Mouse (Mus musculus): ENCODE measurements at regions not wholly inside any gene's neighbourhood (a gene's known extent, or its start where the extent isn't known, plus 50 kb on each side); places are given as distances from the start of the nearest gene placed in this dataset.

GRCm38 (mm10) chr6:106876690-106877089 is 76.8 kb upstream of the Crbn start:
- no peaks in the 10 kb centered on the region for H3K27me3 ChIP-seq
- H3K9ac ChIP-seq, result no peak overlapping the region
- peaks cover 3% of the 10 kb centered on the region; the same call in 1 of the 2 replicates for H3K9me3 ChIP-seq
- no peak overlapping the region for H3K4me2 ChIP-seq
- H3K4me3 ChIP-seq, result no peak overlapping the region
- no peak overlapping the region for H3K27ac ChIP-seq
- H3K4me1 ChIP-seq (replicated peaks), result no peaks in the 10 kb centered on the region
- H3K36me3 ChIP-seq, result no peaks in the 10 kb centered on the region
- no peak for ATAC-seq (ENCODE audit: low FRiP score)
- 98% methylated on average over 1 of the region's 1 CpGs for WGBS

- no peak overlapping the region for H3K4me2 ChIP-seq
- H3K4me1 ChIP-seq (replicated peaks), result peaks cover 11% of the 10 kb centered on the region
- H3K4me3 ChIP-seq, result no peak overlapping the region
- peak overlapping the region; percentile 80 for H3K27ac ChIP-seq
- no peak overlapping the region for H3K9ac ChIP-seq
- ATAC-seq (ENCODE audit: low FRiP score), result peak; percentile 79
- H3K27me3 ChIP-seq, result no peaks in the 10 kb centered on the region
- no peaks in the 10 kb centered on the region for H3K9me3 ChIP-seq
- no peaks in the 10 kb centered on the region for H3K36me3 ChIP-seq
- 16% methylated on average over 4 of the region's 4 CpGs for WGBS
These were observed 92.2 kb upstream of the Crbn start for GRCm38 (mm10) chr6:106891879-106892638.

DNA sequence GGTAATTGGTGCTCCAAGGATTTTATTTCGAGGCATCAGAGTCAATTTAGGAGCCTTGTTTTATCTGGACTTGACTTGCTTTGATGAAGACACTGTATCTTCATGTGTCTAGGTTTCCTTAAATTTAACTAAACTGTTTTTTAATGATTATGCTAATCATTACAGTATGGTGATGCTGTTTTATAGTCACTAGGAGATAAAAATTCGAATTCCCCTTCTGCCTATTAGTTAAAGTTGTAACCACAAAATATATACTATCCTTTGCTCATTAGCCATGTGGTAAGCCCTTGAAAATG is 92.7 kb upstream of the Crbn start:
- 42% methylated on average over 2 of the region's 2 CpGs for WGBS
- ATAC-seq (ENCODE audit: low FRiP score), result no peak; the same call in 1 of the 2 replicates
- H3K27ac ChIP-seq, result peak overlapping the region; percentile 80
- H3K4me1 ChIP-seq (replicated peaks), result peaks cover 11% of the 10 kb centered on the region
- H3K4me3 ChIP-seq, result no peak overlapping the region
- no peaks in the 10 kb centered on the region for H3K9me3 ChIP-seq
- no peak overlapping the region for H3K4me2 ChIP-seq
- no peaks in the 10 kb centered on the region for H3K36me3 ChIP-seq
- no peak overlapping the region for H3K9ac ChIP-seq
- H3K27me3 ChIP-seq, result no peaks in the 10 kb centered on the region

- Histone ChIP-seq H3K9me3 (no peaks in the 10 kb centered on the region), H3K36me3 (no peaks in the 10 kb centered on the region)
These were observed 104.2 kb upstream of the Crbn start for GRCm38 (mm10) chr6:106903953-106904683.

DNA sequence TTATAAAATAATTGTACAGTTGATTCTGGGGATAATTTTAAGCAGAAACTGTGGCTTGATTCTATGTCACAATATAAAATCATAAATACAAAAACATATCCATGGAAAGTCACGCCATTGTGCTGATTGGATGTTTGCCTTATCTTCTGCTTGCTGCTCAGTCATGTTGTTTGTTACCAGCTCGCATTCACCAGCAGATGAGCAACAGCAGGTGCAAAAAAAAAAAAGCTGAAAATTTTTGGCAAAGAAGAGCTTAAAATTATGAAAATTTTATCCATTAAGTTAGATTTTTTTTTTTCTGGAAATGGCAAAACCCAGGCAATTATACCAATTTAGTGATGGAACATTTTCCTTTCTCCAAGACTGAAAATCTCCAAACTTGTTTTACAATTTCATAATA is 115.2 kb upstream of the Crbn start:
- Histone ChIP-seq H3K36me3 (no peaks in the 10 kb centered on the region), H3K4me2 (no peak overlapping the region), H3K9ac (no peak overlapping the region), H3K4me3 (no peak overlapping the region), H3K4me1 (replicated peaks) (no peaks in the 10 kb centered on the region), H3K9me3 (no peaks in the 10 kb centered on the region), H3K27ac (no peak overlapping the region), H3K27me3 (no peaks in the 10 kb centered on the region)
- 87% methylated on average over 2 of the region's 2 CpGs for WGBS
- ATAC-seq (ENCODE audit: low FRiP score), result no peak

More at GRCm38 (mm10) chr6:106903953-106904683, 104.2 kb upstream of the Crbn start:
- H3K4me3 ChIP-seq, result no peak overlapping the region
- no peaks in the 10 kb centered on the region for H3K4me1 ChIP-seq (replicated peaks)
- H3K4me2 ChIP-seq, result no peak overlapping the region
- 87% methylated on average over 8 of the region's 8 CpGs for WGBS
- ATAC-seq (ENCODE audit: low FRiP score), result no peak
- H3K27ac ChIP-seq, result no peak overlapping the region
- no peaks in the 10 kb centered on the region for H3K27me3 ChIP-seq
- H3K9ac ChIP-seq, result no peak overlapping the region

- H3K4me2 ChIP-seq, result no peak overlapping the region
- H3K36me3 ChIP-seq, result no peaks in the 10 kb centered on the region
- no peaks in the 10 kb centered on the region for H3K27me3 ChIP-seq
- WGBS, result 96% methylated on average over 3 of the region's 3 CpGs
- no peak for ATAC-seq (ENCODE audit: low FRiP score)
- no peaks in the 10 kb centered on the region for H3K9me3 ChIP-seq
- no peak overlapping the region for H3K4me3 ChIP-seq
- H3K9ac ChIP-seq, result no peak overlapping the region
- H3K27ac ChIP-seq, result no peak overlapping the region
- H3K4me1 ChIP-seq (replicated peaks), result no peaks in the 10 kb centered on the region
These were observed 116.9 kb upstream of the Crbn start for GRCm38 (mm10) chr6:106916683-106917289.

DNA sequence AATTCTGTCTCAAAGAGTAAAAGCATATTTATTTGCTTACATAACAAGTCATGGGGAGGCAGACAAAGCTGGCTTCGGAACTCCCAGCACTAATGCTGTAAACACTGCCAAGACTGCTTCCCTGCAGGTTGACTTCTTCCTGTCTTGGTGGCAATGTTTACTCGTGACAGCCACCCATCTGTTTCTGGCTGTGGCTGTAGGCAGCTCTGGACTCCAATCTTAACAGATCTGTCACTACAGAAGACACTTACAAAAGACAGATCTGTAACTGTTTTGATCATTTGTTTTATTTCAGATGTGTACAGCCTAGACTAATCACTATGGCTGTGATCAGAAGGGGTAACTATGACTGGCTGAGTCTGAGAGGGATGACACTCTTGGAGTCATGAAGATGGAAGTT is 121.1 kb upstream of the Crbn start:
- Histone ChIP-seq H3K4me3 (no peak overlapping the region), H3K9ac (no peak overlapping the region), H3K36me3 (no peaks in the 10 kb centered on the region), H3K27me3 (no peaks in the 10 kb centered on the region), H3K4me2 (no peak overlapping the region), H3K27ac (no peak overlapping the region), H3K9me3 (no peaks in the 10 kb centered on the region), H3K4me1 (replicated peaks) (no peaks in the 10 kb centered on the region)
- WGBS, result 63% methylated on average over 2 of the region's 2 CpGs
- ATAC-seq (ENCODE audit: low FRiP score), result no peak

- no peaks in the 10 kb centered on the region for H3K36me3 ChIP-seq
- H3K4me1 ChIP-seq (replicated peaks), result no peaks in the 10 kb centered on the region
- no peak overlapping the region for H3K9ac ChIP-seq
- no peak overlapping the region for H3K4me3 ChIP-seq
- H3K27ac ChIP-seq, result no peak overlapping the region
- no peaks in the 10 kb centered on the region for H3K9me3 ChIP-seq
- H3K4me2 ChIP-seq, result no peak overlapping the region
- ATAC-seq (ENCODE audit: low FRiP score), result no peak
- no peaks in the 10 kb centered on the region for H3K27me3 ChIP-seq
- 62% methylated on average over 2 of the region's 2 CpGs for WGBS
These were observed 125.6 kb upstream of the Crbn start for GRCm38 (mm10) chr6:106925486-106925885.

DNA sequence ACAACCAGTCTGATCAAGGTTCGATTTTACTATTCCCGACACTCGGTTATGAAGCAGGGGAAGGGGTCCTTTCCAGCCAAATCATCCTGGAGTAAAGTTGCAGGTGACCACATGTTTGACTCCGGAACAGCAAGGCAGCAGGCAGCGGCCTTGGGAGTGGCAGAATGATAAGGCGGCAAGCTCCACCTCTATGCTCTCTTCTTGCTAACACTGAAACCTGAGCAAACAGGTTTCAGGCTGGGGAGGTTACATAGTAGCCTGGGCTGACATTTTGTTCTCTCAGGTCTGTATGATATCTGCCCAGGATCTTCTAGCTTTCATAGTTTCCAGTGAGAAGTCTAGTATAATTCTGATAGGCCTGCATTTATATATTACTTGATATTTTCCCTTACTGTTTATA is 133.7 kb upstream of the Crbn start:
- Histone ChIP-seq H3K36me3 (no peaks in the 10 kb centered on the region), H3K4me3 (no peak overlapping the region), H3K27ac (no peak overlapping the region), H3K9ac (no peak overlapping the region), H3K27me3 (no peaks in the 10 kb centered on the region), H3K9me3 (no peaks in the 10 kb centered on the region), H3K4me2 (no peak overlapping the region), H3K4me1 (replicated peaks) (no peaks in the 10 kb centered on the region)
- 83% methylated on average over 6 of the region's 6 CpGs for WGBS
- ATAC-seq (ENCODE audit: low FRiP score), result no peak

- Histone ChIP-seq H3K27me3 (no peaks in the 10 kb centered on the region), H3K4me3 (no peak overlapping the region), H3K4me2 (no peak overlapping the region), H3K27ac (no peak overlapping the region), H3K4me1 (replicated peaks) (no peaks in the 10 kb centered on the region; the same call in 1 of the 2 replicates), H3K9me3 (no peaks in the 10 kb centered on the region), H3K36me3 (no peaks in the 10 kb centered on the region), H3K9ac (no peak overlapping the region)
- 64% methylated on average over 3 of the region's 3 CpGs for WGBS
- ATAC-seq (ENCODE audit: low FRiP score), result no peak
These were observed 146.5 kb upstream of the Crbn start for GRCm38 (mm10) chr6:106946227-106946927.

DNA sequence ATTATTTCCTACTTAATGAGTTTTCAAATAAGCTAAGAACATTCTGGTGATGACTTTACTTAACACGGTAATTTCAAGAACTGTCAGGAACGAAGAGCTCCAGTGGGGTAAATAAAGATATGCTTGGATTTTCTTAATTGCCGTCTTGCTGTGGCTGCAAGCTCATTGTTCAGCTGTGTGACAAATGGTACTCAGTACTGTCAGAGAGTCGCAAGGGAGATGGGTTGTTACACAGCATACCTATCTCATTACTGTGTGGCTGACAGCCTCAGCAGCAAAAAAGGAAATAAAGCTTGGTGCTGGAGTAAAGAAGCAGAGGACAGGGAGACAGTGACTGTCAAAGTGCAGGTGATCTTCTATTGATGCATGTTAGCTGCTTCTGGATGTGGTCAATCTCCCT is 151.0 kb upstream of the Crbn start:
- peak; percentile 63; the same call in 1 of the 2 replicates for ATAC-seq (ENCODE audit: low FRiP score)
- Histone ChIP-seq H3K4me2 (no peak overlapping the region), H3K9ac (no peak overlapping the region), H3K4me1 (replicated peaks) (no peaks in the 10 kb centered on the region; the same call in 1 of the 2 replicates), H3K36me3 (no peaks in the 10 kb centered on the region), H3K4me3 (no peak overlapping the region), H3K27ac (peak overlapping the region; percentile 19; the same call in 1 of the 2 replicates), H3K9me3 (no peaks in the 10 kb centered on the region), H3K27me3 (no peaks in the 10 kb centered on the region)
- 41% methylated on average over 4 of the region's 4 CpGs for WGBS

GRCm38 (mm10) chr6:106961320-106961719 is 161.4 kb upstream of the Crbn start:
- Histone ChIP-seq H3K27me3 (no peaks in the 10 kb centered on the region), H3K9me3 (no peaks in the 10 kb centered on the region), H3K4me3 (no peak overlapping the region), H3K27ac (no peak overlapping the region), H3K4me1 (replicated peaks) (no peaks in the 10 kb centered on the region), H3K4me2 (no peak overlapping the region), H3K9ac (no peak overlapping the region), H3K36me3 (no peaks in the 10 kb centered on the region)
- ATAC-seq (ENCODE audit: low FRiP score), result no peak
- WGBS, result 89% methylated on average over 2 of the region's 2 CpGs

Data from hindbrain, embryonic 13.5 days (tissue).